Mouse (Mus musculus): ENCODE data around the gene Senp3.
"Not testable (repeated sequence)": the region's sequence is repeated elsewhere in the genome, so short reads cannot be mapped to it uniquely, and the experiment has no call there.

Senp3 gene

DNA sequence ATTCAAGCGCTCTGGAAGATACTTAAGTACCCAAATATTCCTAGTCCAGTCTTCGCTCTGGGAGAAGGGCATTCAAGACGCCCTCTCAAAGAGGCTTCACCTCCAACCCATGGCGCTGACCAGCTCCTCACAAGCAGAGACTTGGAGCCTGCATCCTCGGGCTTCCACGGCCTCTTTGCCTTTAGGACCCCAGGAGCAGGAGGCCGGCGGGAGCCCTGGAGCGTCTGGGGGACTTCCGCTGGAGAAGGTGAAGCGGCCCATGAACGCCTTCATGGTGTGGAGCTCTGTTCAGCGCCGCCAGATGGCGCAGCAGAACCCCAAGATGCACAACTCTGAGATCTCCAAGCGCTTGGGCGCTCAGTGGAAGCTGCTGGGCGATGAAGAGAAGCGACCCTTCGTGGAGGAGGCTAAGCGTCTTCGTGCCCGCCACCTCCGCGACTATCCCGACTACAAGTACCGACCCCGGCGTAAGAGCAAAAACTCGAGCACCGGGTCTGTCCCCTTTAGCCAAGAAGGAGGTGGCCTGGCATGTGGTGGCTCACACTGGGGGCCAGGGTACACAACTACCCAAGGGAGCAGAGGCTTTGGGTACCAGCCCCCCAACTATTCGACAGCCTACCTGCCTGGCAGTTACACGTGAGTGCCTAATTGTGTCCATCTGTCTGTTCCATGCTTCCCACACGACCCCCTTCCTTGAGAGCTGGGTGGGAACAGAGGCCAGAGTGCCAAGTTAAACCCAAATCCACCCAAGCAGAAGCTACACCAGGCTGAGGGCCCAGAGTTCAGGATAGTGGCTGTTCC, 26.4 kb downstream of the Senp3 start, which contains the start of gene Sox15:
Gene Sox15, plus strand, starts transcription at position 51 of the 801 bp plus-strand sequence.
- DNase-seq (ENCODE audit: low spot score in 2 of 2): no peak

DNA sequence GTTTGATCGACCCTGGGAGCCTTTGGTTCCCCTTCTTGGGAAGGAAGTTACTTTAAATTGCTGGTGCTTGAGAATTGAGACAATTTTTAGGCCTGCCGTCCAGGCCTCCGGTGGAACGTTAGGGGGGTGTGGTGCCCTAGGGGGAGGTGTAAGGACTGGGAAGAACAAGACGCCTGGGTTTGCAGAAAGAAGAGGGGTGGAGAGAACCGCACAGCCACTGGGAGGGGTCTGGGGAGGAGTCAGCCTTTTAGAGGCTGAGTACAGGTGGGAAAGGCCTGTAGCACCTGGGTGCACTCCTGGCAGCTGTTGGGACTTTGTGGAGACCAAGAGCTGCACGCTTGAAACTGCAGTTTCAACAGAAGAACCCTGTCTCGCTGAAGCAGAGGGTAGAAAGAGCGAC, 27.1 kb downstream of the Senp3 start:
- DNase-seq (ENCODE audit: low spot score in 2 of 2): no peak

DNA sequence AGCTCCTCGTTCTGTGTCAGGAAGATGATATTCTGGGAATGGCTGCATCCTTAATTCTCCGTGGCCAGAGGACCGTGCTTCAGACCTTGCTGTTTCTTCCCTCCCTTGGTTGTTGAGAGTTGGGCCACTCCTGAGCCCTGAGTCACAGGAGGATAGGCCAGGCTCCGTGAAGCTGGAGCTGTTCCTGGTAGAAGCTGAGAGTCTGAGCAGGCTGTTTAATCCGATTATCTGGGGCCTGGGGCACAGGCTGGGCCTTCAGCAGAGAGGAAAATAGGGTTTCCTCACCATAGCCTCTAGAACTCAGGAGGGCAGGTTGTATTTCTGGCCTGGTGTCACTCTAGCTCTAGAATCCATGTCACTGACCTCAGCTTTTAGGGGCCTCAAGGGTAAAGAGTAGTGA, 28.5 kb downstream of the Senp3 start:
- DNase-seq (ENCODE audit: low spot score in 2 of 2): no peak

DNA sequence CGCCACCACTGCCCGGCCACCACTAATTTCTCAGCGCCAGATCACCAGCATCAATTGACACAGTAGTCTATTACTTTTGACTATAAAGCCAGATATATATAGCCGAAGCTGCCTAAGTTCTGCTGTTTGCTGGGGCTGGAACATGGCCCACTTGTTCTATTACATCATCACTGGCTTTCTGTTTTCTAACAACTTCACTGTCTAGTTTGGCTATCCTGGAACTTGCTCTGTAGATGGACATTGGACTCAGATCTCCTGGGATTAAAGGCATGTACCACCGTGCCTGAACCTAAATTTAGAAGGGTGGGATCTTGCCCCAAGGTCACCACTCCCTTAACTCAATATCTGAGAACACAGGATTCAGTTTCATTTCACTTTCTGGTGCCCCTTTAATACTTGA, 36.0 kb downstream of the Senp3 start:
- no peak for DNase-seq (ENCODE audit: low spot score in 2 of 2)

DNA sequence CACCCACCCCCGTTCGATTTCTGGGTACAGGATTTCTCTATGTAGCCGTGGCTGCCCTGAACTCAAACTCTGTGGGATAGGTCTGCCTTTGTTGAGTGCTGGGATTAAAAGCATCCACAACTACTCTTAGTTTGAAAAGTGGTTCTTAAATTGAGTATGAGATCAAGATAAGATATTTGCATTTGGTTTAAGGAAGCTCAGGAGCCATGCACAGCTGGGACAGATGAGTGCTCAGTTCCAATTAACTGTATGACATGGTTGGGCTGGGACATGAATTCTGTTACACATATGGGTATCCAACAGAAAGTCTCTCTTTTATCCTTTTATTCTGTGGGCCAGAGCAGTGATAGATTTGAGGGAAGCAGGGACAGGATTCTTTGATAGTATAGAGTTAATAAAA, 46.4 kb downstream of the Senp3 start:
- DNase-seq (ENCODE audit: low spot score in 2 of 2): no peak

DNA sequence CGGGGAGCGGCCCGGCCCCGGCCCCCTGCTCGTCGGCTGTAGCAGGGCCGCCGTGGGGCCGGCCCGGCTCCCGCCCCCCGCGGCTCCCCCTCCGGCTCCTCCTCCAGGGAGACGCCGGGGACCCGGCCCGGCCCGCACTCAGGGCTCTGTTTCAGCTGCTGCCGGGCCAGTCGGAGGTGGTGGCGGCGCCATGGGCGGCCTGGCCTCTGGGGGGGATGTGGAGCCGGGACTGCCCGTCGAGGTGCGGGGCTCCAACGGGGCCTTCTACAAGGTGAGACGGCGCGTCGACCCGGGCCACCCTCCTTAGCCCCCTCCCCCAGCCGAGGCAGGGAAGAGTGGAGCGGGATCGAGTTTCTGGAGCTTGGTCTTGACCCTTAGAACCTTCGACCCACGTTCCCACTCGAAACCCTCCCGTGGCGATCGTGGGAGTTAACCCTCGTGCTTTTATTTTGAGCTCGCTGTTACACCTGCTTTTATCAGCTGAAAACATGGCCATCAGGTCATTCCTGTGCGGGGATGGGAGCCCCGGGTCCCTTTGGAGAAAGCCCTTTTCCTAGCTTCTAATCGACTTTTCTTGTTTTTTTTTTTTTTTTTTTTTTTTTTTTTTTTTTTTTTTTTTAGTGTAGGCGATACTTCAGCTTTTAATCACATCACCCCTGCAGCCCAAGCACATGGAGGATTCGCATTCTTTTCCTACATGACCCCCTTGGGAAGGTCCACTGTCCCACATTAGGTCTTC, 48.6 kb downstream of the Senp3 start:
- no peak for DNase-seq (ENCODE audit: low spot score in 2 of 2)

DNA sequence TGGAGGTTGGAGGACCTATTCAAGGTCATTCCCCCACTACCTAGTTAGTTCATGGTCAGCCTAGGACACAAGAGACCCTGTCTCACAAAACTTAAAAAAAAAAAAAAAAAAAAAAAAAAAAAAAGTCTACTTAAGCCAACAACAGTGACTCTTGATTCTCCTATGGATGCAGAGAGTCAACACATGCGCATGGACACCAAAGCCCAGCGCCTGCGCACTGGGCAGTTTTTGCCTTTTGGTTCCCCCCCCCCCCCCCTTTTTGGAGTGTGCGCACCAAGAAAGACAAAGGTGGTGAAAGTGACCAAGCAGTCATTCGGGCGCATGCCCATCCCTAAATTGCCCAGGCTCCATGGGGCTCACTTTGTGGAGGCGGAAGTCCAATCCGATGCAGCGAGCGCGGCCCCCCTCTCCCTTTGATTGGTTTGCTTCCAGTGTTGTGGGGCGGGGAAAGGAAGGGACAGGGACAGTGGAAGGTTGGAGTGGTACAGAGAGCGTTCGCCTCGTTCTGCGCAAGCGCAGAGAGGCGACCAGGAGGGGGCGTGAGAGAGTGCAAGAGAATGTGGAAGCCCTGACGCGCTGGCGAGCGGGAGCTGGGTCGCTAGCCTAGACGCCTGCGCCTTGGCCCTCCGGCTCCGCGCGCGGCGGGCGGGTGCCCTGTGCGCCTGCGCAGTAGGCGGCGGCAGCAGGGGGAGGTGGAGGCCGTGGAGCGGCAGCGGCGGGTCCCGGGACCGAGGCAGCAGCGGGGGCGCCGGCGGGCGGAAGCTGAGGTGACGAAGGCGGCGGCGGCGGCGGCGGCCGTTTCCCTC, 49.4 kb downstream of the Senp3 start, which contains the start of gene Fxr2:
Gene Fxr2, plus strand, starts transcription at position 707 of the 806 bp plus-strand sequence.
- DNase-seq (ENCODE audit: low spot score in 2 of 2): peak; percentile 99 to 100

DNA sequence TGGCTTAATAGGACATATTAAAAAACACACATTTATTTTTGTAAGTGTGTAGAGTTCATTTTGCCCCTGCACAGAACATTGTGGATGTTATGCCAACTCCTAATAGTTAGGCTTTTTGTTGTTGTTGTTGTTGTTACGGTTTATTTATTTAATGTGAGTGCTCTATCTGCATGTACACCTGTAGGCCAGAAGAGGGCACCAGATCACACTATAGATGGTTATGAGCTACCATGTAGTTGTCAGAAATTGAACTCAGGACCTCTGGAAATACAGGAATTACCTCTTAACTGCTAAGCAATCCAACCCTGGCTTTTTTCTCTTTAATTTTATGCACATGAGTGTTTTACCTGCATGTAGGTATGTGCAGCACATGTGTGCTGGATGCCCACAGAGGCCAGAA, 52.1 kb downstream of the Senp3 start:
- DNase-seq (ENCODE audit: low spot score in 2 of 2): no peak

DNA sequence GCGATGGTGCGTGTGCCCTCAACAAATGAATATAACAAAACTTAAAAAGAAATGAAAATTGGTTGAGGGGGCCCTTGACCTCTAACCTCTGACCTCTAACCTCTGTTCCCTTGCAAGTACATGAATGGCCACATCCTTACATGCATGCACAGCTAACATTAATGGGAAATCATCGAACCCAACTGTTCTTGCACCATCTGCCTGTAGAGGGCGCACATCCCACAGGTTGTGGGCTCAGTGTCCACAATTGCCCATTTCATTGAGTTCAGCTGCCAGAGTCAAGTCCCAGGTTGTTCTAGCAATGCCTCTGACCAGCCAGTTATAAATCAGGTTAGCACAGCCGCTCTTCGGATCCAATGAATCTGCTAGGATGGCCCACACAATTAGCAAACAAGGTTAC, 53.6 kb downstream of the Senp3 start:
- DNase-seq (ENCODE audit: low spot score in 2 of 2): peak; percentile 31 to 74

DNA sequence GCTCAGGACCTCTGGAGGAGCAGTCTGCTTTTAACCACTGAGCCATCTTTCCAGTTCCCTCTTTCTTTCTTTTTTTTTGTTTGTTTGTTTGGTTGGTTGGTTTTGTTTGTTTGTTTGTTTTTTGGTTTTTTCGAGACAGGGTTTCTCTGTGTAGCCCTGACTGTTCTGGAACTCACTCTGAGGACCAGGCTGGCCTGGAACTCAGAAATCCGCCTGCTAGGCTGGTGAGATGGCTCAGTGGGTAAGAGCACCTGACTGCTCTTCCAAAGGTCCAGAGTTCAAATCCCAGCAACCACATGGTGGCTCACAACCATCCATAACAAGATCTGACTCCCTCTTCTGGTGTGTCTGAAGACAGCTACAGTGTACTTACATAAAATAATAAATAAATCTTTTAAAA, 57.5 kb downstream of the Senp3 start:
- not testable (repeated sequence) for DNase-seq (ENCODE audit: low spot score in 2 of 2)
